Mouse (Mus musculus): ENCODE measurements around the gene Gdf3. TPM values are rescaled to one million over a fixed set of nuclear protein-coding genes. Genes with fewer than 3 reads are reported as not detected.

Gdf3 gene
- polyA plus RNA-seq, 1 experiment from 2014 or later, result 0.09 TPM

- 85% methylated on average over 10 of the region's 10 CpGs for WGBS
- Histone ChIP-seq H3K9me3 (ENCODE audit: control insufficient read depth) (no peaks in the 10 kb centered on the region), H3K27me3 (replicated peaks; ENCODE audit: control insufficient read depth, insufficient read depth, low read length) (no peaks in the 10 kb centered on the region), H3K4me1 (replicated peaks; ENCODE audit: control insufficient read depth, insufficient read depth, low read length) (peaks cover 3% of the 10 kb centered on the region; the same call in 1 of the 2 replicates), H3K36me3 (ENCODE audit: control insufficient read depth, insufficient read depth) (no peaks in the 10 kb centered on the region), H3K27ac (ENCODE audit: low read depth, low read length) (no peak overlapping the region), H3K4me3 (ENCODE audit: low read depth, low read length) (no peak overlapping the region), H3K9ac (ENCODE audit: low read depth, low read length) (no peak overlapping the region), H3K4me2 (replicated peaks; ENCODE audit: low read depth) (no peak overlapping the region)
- TF ChIP-seq CTCF (IDR thresholded peaks at IDR 0.05; ENCODE audit: low read depth), result no peak
- no peak for ATAC-seq
Measured at GRCm38 (mm10) chr6:122608434-122609376, 1.2 kb downstream of the Gdf3 start.

GRCm38 (mm10) chr6:122607700-122608099 lies 2.2 kb downstream of the Gdf3 start:
- TF ChIP-seq CTCF (IDR thresholded peaks at IDR 0.05; ENCODE audit: low read depth), result no peak
- Histone ChIP-seq H3K4me2 (replicated peaks; ENCODE audit: low read depth) (no peak overlapping the region), H3K4me1 (replicated peaks; ENCODE audit: control insufficient read depth, insufficient read depth, low read length) (peaks cover 3% of the 10 kb centered on the region; the same call in 1 of the 2 replicates), H3K27me3 (replicated peaks; ENCODE audit: control insufficient read depth, insufficient read depth, low read length) (no peaks in the 10 kb centered on the region), H3K4me3 (ENCODE audit: low read depth, low read length) (no peak overlapping the region), H3K27ac (ENCODE audit: low read depth, low read length) (no peak overlapping the region), H3K36me3 (ENCODE audit: control insufficient read depth, insufficient read depth) (no peaks in the 10 kb centered on the region), H3K9me3 (ENCODE audit: control insufficient read depth) (no peaks in the 10 kb centered on the region), H3K9ac (ENCODE audit: low read depth, low read length) (no peak overlapping the region)
- 73% methylated on average over 12 of the region's 12 CpGs for WGBS
- ATAC-seq, result no peak

GRCm38 (mm10) chr6:122606661-122607060 lies 3.2 kb downstream of the Gdf3 start:
- H3K4me1 ChIP-seq (replicated peaks; ENCODE audit: control insufficient read depth, insufficient read depth, low read length), result peaks cover 3% of the 10 kb centered on the region; the same call in 1 of the 2 replicates
- no peak overlapping the region for H3K9ac ChIP-seq (ENCODE audit: low read depth, low read length)
- WGBS, result 91% methylated on average over 11 of the region's 11 CpGs
- H3K27ac ChIP-seq (ENCODE audit: low read depth, low read length), result no peak overlapping the region
- H3K27me3 ChIP-seq (replicated peaks; ENCODE audit: control insufficient read depth, insufficient read depth, low read length), result no peaks in the 10 kb centered on the region
- no peak overlapping the region for H3K4me3 ChIP-seq (ENCODE audit: low read depth, low read length)
- no peak for TF ChIP-seq CTCF (IDR thresholded peaks at IDR 0.05; ENCODE audit: low read depth)
- ATAC-seq, result no peak
- no peak overlapping the region for H3K4me2 ChIP-seq (replicated peaks; ENCODE audit: low read depth)
- no peaks in the 10 kb centered on the region for H3K9me3 ChIP-seq (ENCODE audit: control insufficient read depth)
- H3K36me3 ChIP-seq (ENCODE audit: control insufficient read depth, insufficient read depth), result no peaks in the 10 kb centered on the region

- Histone ChIP-seq H3K4me3 (ENCODE audit: low read depth, low read length) (no peak overlapping the region), H3K27me3 (replicated peaks; ENCODE audit: control insufficient read depth, insufficient read depth, low read length) (no peaks in the 10 kb centered on the region), H3K4me2 (replicated peaks; ENCODE audit: low read depth) (no peak overlapping the region), H3K27ac (ENCODE audit: low read depth, low read length) (no peak overlapping the region), H3K9ac (ENCODE audit: low read depth, low read length) (no peak overlapping the region), H3K4me1 (replicated peaks; ENCODE audit: control insufficient read depth, insufficient read depth, low read length) (peaks cover 3% of the 10 kb centered on the region; the same call in 1 of the 2 replicates), H3K36me3 (ENCODE audit: control insufficient read depth, insufficient read depth) (no peaks in the 10 kb centered on the region), H3K9me3 (ENCODE audit: control insufficient read depth) (no peaks in the 10 kb centered on the region)
- TF ChIP-seq CTCF (IDR thresholded peaks at IDR 0.05; ENCODE audit: low read depth), result peak; percentile 55
- ATAC-seq, result no peak
- 89% methylated on average over 8 of the region's 8 CpGs for WGBS
Measured at GRCm38 (mm10) chr6:122605483-122605882, 4.4 kb downstream of the Gdf3 start.

- ATAC-seq, result no peak
- Histone ChIP-seq H3K4me2 (replicated peaks; ENCODE audit: low read depth) (no peak overlapping the region), H3K36me3 (ENCODE audit: control insufficient read depth, insufficient read depth) (no peaks in the 10 kb centered on the region), H3K27ac (ENCODE audit: low read depth, low read length) (no peak overlapping the region), H3K4me1 (replicated peaks; ENCODE audit: control insufficient read depth, insufficient read depth, low read length) (no peaks in the 10 kb centered on the region), H3K9me3 (ENCODE audit: control insufficient read depth) (no peaks in the 10 kb centered on the region), H3K4me3 (ENCODE audit: low read depth, low read length) (no peak overlapping the region), H3K9ac (ENCODE audit: low read depth, low read length) (no peak overlapping the region), H3K27me3 (replicated peaks; ENCODE audit: control insufficient read depth, insufficient read depth, low read length) (no peaks in the 10 kb centered on the region)
- no peak for TF ChIP-seq CTCF (IDR thresholded peaks at IDR 0.05; ENCODE audit: low read depth)
Measured at GRCm38 (mm10) chr6:122604260-122604659, 5.6 kb downstream of the Gdf3 start.

GRCm38 (mm10) chr6:122602992-122603322 lies 6.9 kb downstream of the Gdf3 start:
- 7% methylated on average over 1 of the region's 1 CpGs for WGBS
- Histone ChIP-seq H3K4me1 (replicated peaks; ENCODE audit: control insufficient read depth, insufficient read depth, low read length) (no peaks in the 10 kb centered on the region), H3K4me2 (replicated peaks; ENCODE audit: low read depth) (peak overlapping the region; percentile 58), H3K27me3 (replicated peaks; ENCODE audit: control insufficient read depth, insufficient read depth, low read length) (no peaks in the 10 kb centered on the region), H3K4me3 (ENCODE audit: low read depth, low read length) (peak overlapping the region; percentile 58), H3K36me3 (ENCODE audit: control insufficient read depth, insufficient read depth) (no peaks in the 10 kb centered on the region), H3K9me3 (ENCODE audit: control insufficient read depth) (no peaks in the 10 kb centered on the region), H3K27ac (ENCODE audit: low read depth, low read length) (peak overlapping the region; percentile 62; the same call in 1 of the 2 replicates), H3K9ac (ENCODE audit: low read depth, low read length) (no peak overlapping the region)
- ATAC-seq, result no peak
- no peak for TF ChIP-seq CTCF (IDR thresholded peaks at IDR 0.05; ENCODE audit: low read depth)

Measured in intestine, postnatal 0 days (tissue).